Mouse (Mus musculus): ENCODE data around the gene Apoe. TPM values are rescaled to one million over a fixed set of nuclear protein-coding genes. Genes with fewer than 3 reads are reported as not detected.

Apoe gene
- total RNA-seq (2014; rRNA removed; ENCODE audit: low replicate concordance), result 369 and 373 TPM in 2 replicates
- polyA plus RNA-seq (2015; fragmentation: Nextera tagmentation; extraction: Ambion mirVana), result 471 and 552 TPM in 2 replicates

- Histone ChIP-seq H3K27ac (ENCODE audit: low read depth) (peak within 1 kb of the TSS; percentile 73), H3K4me3 (ENCODE audit: low read depth, low read length) (peak within 1 kb of the TSS; percentile 49), H3K4me2 (ENCODE audit: low read depth, low read length) (peak within 1 kb of the TSS; percentile 78), H3K27me3 (ENCODE audit: control insufficient read depth, insufficient read depth, low read length) (no peaks in the 10 kb centered on the region), H3K36me3 (replicated peaks; ENCODE audit: control insufficient read depth, insufficient read depth, low read length) (peaks cover 26% of the 10 kb centered on the region), H3K9me3 (replicated peaks; ENCODE audit: control insufficient read depth, low read length) (no peaks in the 10 kb centered on the region), H3K4me1 (ENCODE audit: control insufficient read depth, insufficient read depth) (peaks cover 43% of the 10 kb centered on the region), H3K9ac (replicated peaks; ENCODE audit: low read depth, low read length) (peak within 1 kb of the TSS; percentile 61)
- WGBS, result 4% methylated on average over 20 of the region's 20 CpGs
- peak; percentile 61 for ATAC-seq (ENCODE audit: insufficient read depth, low read depth)
- TF ChIP-seq EP300 (IDR thresholded peaks at IDR 0.05; ENCODE audit: low read depth) (no peak; the same call in 1 of the 2 replicates), CTCF (IDR thresholded peaks at IDR 0.05; ENCODE audit: low read depth) (no peak)
- peak; percentile 60 for DNase-seq (ENCODE audit: low spot score)
These were observed at the start of gene Apoe for GRCm38 (mm10) chr7:19698907-19699826. Apoe (minus strand) TSS chr7:19699188.

DNA sequence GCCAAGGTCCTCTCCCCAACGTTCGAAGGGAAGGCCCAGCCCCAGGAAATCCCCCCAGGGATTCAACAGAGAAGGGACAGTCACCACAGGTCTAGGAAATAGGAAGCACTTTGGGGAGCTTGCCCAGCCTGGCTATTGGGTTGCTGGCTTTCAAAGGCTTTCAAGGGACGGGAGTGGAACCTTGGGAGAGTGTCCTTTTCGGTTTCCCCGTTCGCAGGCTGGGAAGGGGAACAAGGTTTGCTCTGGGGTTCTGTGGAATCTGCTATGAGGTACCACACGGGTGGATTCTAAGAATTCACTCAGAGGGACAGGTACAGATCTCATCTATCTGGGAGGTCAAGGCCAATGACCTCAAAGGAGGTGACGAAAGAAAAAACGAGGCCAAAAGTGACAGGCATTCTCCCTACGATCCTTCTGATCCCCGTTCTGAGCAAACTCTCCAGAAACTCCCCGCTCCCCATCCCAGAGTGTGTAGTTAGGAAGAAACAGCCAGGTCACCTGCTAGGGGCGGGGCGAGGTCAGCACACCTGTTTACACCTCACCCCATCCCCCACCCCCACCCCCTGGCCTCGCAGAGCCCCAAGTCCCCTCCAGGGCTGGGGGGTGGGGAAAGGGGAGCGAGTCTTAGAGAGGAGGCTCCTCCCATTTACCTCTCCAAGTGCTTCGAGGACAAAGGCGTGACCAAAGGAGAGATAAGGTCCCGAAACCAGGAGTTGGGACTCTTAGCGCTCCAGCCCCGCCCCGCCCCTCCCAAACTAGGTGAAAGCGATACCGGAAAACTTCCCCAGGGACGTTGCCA, 48.6 kb upstream of the Apoe start:
- peaks cover 49% of the 10 kb centered on the region for H3K4me1 ChIP-seq (ENCODE audit: control insufficient read depth, insufficient read depth)
- 18% methylated on average over 25 of the region's 25 CpGs for WGBS

GRCm38 (mm10) chr7:19746426-19747201, 47.6 kb upstream of the Apoe start:
- no peaks in the 10 kb centered on the region for H3K9me3 ChIP-seq (replicated peaks; ENCODE audit: control insufficient read depth, low read length)
- H3K4me1 ChIP-seq (ENCODE audit: control insufficient read depth, insufficient read depth), result peaks cover 49% of the 10 kb centered on the region
- DNase-seq (ENCODE audit: low spot score), result no peak
- H3K4me3 ChIP-seq (ENCODE audit: low read depth, low read length), result no peak overlapping the region
- H3K27me3 ChIP-seq (ENCODE audit: control insufficient read depth, insufficient read depth, low read length), result no peaks in the 10 kb centered on the region
- no peak for ATAC-seq (ENCODE audit: insufficient read depth, low read depth)
- peak overlapping the region; percentile 91; the same call in 1 of the 2 replicates for H3K27ac ChIP-seq (ENCODE audit: low read depth)
- TF ChIP-seq CTCF (IDR thresholded peaks at IDR 0.05; ENCODE audit: low read depth) (no peak), EP300 (IDR thresholded peaks at IDR 0.05; ENCODE audit: low read depth) (no peak)
- H3K4me2 ChIP-seq (ENCODE audit: low read depth, low read length), result peak overlapping the region; percentile 99
- H3K9ac ChIP-seq (replicated peaks; ENCODE audit: low read depth, low read length), result no peak overlapping the region
- WGBS, result 28% methylated on average over 6 of the region's 6 CpGs
- 0 out of 2 replicates have a peak, but pooled peaks cover 5% of the 10 kb centered on the region for H3K36me3 ChIP-seq (replicated peaks; ENCODE audit: control insufficient read depth, insufficient read depth, low read length)

More for the DNA sequence above, 48.6 kb upstream of the Apoe start:
- Histone ChIP-seq H3K4me3 (ENCODE audit: low read depth, low read length) (peak overlapping the region; percentile 81), H3K4me2 (ENCODE audit: low read depth, low read length) (peak overlapping the region; percentile 99), H3K27ac (ENCODE audit: low read depth) (peak overlapping the region; percentile 91), H3K9ac (replicated peaks; ENCODE audit: low read depth, low read length) (peak overlapping the region; percentile 87; the same call in 1 of the 2 replicates), H3K27me3 (ENCODE audit: control insufficient read depth, insufficient read depth, low read length) (no peaks in the 10 kb centered on the region), H3K36me3 (replicated peaks; ENCODE audit: control insufficient read depth, insufficient read depth, low read length) (no peaks in the 10 kb centered on the region), H3K9me3 (replicated peaks; ENCODE audit: control insufficient read depth, low read length) (no peaks in the 10 kb centered on the region)
- ATAC-seq (ENCODE audit: insufficient read depth, low read depth) (no peak), DNase-seq (ENCODE audit: low spot score) (no peak)
- no peak for TF ChIP-seq EP300 (IDR thresholded peaks at IDR 0.05; ENCODE audit: low read depth)
- no peak for TF ChIP-seq CTCF (IDR thresholded peaks at IDR 0.05; ENCODE audit: low read depth)

DNA sequence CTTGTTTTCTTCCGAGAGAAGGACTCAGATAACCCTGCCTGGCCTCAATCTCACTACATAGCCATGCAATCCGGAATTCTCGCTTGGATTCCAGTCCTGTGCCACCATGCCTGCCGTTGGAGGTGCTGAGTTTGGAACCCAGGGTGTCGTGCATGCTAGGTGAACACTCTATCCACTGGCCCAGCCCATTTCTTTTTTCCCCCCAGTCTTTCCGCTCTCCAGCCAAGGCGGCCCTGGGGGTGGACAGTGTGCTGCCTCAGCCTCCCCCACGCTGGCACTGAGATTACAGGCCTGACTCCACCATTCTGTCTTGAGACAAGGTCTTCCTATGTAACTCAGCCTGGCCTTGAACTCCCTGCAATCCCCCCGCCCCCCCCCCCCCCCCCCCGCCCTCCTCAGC, 47.0 kb upstream of the Apoe start:
- Histone ChIP-seq H3K27me3 (ENCODE audit: control insufficient read depth, insufficient read depth, low read length) (no peaks in the 10 kb centered on the region), H3K27ac (ENCODE audit: low read depth) (no peak overlapping the region; the same call in 1 of the 2 replicates), H3K4me1 (ENCODE audit: control insufficient read depth, insufficient read depth) (peaks cover 47% of the 10 kb centered on the region), H3K9me3 (replicated peaks; ENCODE audit: control insufficient read depth, low read length) (no peaks in the 10 kb centered on the region), H3K36me3 (replicated peaks; ENCODE audit: control insufficient read depth, insufficient read depth, low read length) (0 out of 2 replicates have a peak, but pooled peaks cover 5% of the 10 kb centered on the region), H3K9ac (replicated peaks; ENCODE audit: low read depth, low read length) (no peak overlapping the region), H3K4me2 (ENCODE audit: low read depth, low read length) (no peak overlapping the region), H3K4me3 (ENCODE audit: low read depth, low read length) (no peak overlapping the region)
- ATAC-seq (ENCODE audit: insufficient read depth, low read depth) (no peak), DNase-seq (ENCODE audit: low spot score) (no peak)
- TF ChIP-seq EP300 (IDR thresholded peaks at IDR 0.05; ENCODE audit: low read depth) (no peak), CTCF (IDR thresholded peaks at IDR 0.05; ENCODE audit: low read depth) (no peak)
- WGBS, result 66% methylated on average over 8 of the region's 10 CpGs
